Mouse (Mus musculus) adrenal gland, adult (tissue): ENCODE results near the gene Zfyve21.
A peak's percentile ranks its signal among the peaks of the same experiment; 100 is the strongest.

Experiments used
- DNase-seq, 2 experiments: peaks; one replicate each; pipeline ENCODE4 v3.0.0; 2022 to 2023; ENCODE audit warnings: low spot score in 1 of 2; ENCODE audit not compliant: inconsistent age in 2 of 2

Gene Zfyve21

DNA sequence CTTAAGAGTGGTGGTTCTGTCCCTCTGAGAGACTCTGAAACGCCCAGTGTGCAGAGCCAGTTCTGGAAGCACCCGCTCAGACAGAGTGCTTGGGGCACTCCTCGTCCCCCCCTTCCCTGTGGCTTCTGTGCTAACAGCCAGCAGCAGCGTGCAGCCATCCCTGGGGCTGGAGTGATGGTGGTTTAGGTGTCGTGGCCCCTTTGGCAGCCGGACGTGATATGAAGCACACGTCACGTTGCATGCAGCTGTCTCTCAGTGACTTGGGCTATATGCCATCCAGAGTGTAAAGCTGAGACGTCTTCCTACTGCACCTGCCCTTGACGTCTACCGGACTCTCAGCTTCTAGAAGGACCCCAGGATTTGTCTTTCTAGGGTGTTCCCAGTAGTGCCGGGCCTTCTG, 15.5 kb upstream of the Zfyve21 start:
- no peak for DNase-seq

DNA sequence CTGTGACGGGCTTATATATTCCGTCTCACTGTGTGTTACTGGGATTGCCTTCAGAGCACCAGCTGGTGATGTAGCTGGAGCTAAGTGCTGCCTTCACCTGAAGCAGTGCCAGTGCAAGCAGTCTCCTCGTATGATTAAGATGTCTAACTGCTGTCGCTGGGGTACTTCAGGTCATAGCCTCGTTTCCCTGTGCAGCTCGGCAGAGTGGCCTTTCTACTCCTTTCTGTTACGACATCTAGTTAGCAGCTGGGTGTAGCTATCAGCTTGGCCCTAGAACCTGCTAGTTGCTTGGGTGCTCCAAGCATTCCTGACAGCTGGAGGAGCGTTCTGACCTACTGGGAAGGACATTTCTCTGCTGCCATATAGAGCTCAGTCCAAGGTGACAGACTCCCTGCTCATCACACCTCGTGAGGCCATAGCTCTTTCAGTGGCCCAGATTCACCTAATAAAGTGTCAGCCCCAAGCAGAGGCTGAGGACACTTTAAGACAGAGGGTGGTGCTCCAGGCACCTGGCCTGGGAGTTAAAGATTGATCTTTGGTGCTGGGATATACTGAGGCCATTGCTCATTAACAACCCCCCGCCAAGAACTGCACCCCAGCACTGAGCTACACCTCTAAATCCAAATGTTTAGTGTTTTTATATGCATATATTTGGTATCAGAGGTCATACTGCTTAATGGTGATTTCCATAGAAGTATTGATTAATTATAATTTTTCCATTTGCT, 13.3 kb upstream of the Zfyve21 start:
- DNase-seq: peak in 1 of 2 experiments; percentile 55

- DNase-seq: no peak
Measured at GRCm38 (mm10) chr12:111803538-111803937, 10.4 kb upstream of the Zfyve21 start.

GRCm38 (mm10) chr12:111808775-111809174, 5.2 kb upstream of the Zfyve21 start:
- DNase-seq: no peak

- DNase-seq: peak; percentile 79 to 95
Measured at GRCm38 (mm10) chr12:111809762-111810161, 4.2 kb upstream of the Zfyve21 start.

DNA sequence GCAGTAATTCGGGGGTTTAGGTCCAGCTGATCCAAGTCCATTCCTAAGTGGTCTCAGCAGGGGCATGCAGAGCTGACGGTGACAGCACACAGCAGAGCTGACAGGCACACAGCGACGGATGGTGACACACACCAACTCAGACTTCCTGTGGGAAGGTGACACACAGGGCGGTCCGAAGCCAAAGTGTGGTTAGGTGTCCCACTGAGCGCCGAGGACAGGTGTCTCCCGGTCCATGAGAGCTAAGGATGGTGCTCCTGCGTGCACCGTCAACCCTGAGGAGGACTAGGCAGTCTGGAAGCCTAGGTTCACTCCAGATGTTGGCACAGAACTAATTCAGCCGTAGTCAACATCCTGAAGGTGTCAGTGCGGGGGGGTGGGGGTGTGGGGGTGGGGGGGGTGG, 1.9 kb upstream of the Zfyve21 start:
- no peak for DNase-seq

DNA sequence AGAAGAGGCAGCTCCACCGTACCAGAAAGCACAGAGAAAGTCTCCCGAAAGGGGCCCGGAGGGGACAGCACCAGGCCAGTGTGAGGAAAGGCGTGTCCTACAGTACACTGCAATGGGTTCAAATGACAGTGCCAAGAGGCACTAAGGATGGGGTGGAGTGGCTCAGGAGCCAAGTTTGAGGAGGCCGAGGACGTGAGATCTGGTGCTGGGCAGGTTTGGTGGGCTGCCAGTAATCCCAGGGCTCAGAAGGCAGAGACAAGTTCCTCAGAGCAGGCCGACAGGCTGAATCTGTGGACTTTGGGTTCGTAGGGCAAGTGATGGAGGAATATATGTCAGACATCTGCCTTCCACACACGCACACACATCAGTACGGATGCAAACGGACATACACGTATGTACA, 1.4 kb upstream of the Zfyve21 start:
- peak; percentile 42 to 68 for DNase-seq

- DNase-seq: peak; percentile 83 to 92
Measured at GRCm38 (mm10) chr12:111813111-111813765, 732 bp upstream of the Zfyve21 start.

- peak in 1 of 2 experiments; percentile 66 for DNase-seq
Measured at GRCm38 (mm10) chr12:111814769-111815762, 1.1 kb downstream of the Zfyve21 start.

DNA sequence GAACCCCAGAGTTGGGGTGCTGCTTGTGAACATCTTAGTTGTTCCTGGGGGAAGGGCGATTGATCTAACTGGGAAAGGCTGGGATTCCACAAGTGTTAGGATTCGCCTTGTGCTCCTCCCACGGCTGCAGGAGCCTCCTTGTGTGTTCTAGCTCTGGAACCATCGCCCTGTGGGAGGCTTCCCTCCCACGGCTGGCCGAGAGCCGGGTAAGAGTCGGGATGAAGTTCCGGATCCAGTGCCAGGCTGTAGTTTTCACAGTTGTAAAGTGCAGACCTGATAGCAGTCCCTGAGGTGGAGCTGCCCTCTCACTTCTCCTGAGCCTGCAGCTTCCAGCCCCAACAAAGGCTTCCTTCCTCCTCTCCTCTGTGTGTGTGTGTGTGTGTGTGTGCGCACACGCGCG, 2.6 kb downstream of the Zfyve21 start:
- DNase-seq: peak; percentile 55 to 83

- DNase-seq: peak in 1 of 2 experiments; percentile 69
Measured at GRCm38 (mm10) chr12:111816967-111817366, 3.0 kb downstream of the Zfyve21 start.

DNA sequence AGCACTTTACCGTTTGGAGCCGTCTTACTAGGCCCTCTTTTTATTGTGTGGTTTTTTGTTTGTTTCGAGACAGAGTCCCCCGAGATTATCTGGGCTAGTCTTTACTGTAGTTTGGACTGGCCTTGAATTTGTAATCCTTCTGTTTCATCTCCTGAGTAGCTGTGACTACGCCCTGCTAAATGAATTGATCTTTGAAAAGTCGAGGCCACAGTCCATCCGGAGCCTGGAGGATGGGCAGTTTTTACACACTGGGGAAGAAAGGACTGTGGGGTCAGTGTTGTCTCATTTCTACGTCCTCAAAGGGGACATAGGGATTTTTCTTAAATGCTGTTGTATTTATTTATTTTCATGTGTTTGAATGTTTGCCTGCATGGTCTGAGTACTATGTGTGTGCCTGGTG, 4.0 kb downstream of the Zfyve21 start:
- DNase-seq: peak; percentile 52 to 86

- DNase-seq: peak; percentile 50 to 72
Measured at GRCm38 (mm10) chr12:111819936-111820335, 6.0 kb downstream of the Zfyve21 start.

- no peak for DNase-seq
Measured at GRCm38 (mm10) chr12:111820708-111821107, 6.7 kb downstream of the Zfyve21 start.

DNA sequence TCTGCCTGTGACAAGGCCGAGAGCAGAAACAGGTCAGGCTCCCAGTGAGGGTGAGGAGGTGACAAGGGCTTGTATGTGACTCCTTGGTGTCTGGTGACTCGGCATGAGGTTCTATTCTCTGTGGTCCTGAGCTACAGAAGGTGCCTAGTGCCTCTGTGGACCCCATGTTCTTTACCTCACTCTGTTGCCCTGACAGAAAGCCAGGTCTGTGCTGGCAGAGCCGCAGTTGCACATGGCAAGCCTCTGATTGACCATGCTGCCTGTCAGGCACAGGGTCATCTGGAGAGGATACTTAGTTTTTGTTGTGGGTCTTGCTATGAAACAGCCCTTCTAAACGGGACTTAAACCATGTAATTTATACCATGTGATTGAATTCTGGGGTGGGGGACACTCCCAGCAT, 8.0 kb downstream of the Zfyve21 start:
- DNase-seq: no peak

GRCm38 (mm10) chr12:111827556-111827955, 13.6 kb downstream of the Zfyve21 start:
- peak; percentile 69 to 72 for DNase-seq

GRCm38 (mm10) chr12:111829447-111829846, 15.5 kb downstream of the Zfyve21 start:
- no peak for DNase-seq

DNA sequence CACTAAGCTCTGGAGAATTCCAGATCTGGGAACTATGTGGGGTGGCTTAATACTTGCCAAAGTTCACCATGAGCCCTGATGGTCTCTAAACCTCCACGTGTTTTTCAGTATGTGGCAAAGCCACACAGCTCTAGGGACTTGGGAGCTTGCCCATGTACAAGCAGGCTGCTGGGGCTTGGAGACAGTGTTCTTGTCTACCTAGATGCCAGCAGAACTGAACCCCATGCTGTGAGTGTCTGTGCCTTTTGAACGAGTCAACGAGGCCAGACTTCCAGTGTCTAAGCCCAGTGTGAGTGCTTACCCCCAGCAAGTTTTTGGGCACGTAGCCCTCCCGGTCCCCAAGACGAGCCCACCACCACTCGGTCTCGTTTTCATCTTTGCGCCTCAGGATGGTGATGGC, 16.0 kb downstream of the Zfyve21 start:
- no peak for DNase-seq

- no peak for DNase-seq
Measured at GRCm38 (mm10) chr12:111830375-111830774, 16.4 kb downstream of the Zfyve21 start.

- DNase-seq: no peak
Measured at GRCm38 (mm10) chr12:111832643-111833042, 18.7 kb downstream of the Zfyve21 start.

DNA sequence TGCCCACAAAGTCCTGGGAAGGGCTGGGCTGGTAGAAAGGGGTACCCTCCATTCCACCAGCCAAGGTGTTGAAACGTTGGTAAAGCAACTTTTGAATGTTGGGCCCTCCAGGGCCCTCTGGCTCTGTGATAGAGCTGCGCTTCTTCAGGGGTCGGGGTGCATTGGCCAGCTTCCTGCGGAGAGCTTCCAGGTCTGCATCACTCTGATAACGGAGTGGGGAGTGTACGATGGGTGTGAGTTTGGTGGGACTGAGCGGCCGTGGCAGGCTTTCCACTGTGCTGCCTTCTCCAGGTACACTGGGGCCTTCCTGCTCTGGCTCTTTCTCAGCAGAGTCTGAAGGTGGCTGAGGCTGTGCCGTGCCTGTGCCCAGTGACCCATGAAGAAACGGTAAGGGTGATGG, 19.5 kb downstream of the Zfyve21 start:
- DNase-seq: no peak
